Mouse (Mus musculus): Measurements from ENCODE around the gene Ptprn. TPM values are rescaled to one million over a fixed set of nuclear protein-coding genes. Genes with fewer than 3 reads are reported as not detected.

The Ptprn gene
- total RNA-seq, 2 experiments from 2014 or later: not detected

GRCm38 (mm10) chr1:75227653-75228052, 36.6 kb downstream of the Ptprn start:
- ATAC-seq (ENCODE audit: poor library complexity, severe bottlenecking): no peak

- no peak for ATAC-seq (ENCODE audit: poor library complexity, severe bottlenecking)
These were observed 38.2 kb downstream of the Ptprn start for GRCm38 (mm10) chr1:75226138-75226537.

- no peak for ATAC-seq (ENCODE audit: poor library complexity, severe bottlenecking)
These were observed 38.8 kb downstream of the Ptprn start for GRCm38 (mm10) chr1:75225473-75225872.

GRCm38 (mm10) chr1:75223532-75223931, 40.8 kb downstream of the Ptprn start:
- peak; percentile 20; the same call in 1 of the 2 replicates for ATAC-seq (ENCODE audit: poor library complexity, severe bottlenecking)

GRCm38 (mm10) chr1:75222926-75223325, 41.4 kb downstream of the Ptprn start:
- no peak for ATAC-seq (ENCODE audit: poor library complexity, severe bottlenecking)

GRCm38 (mm10) chr1:75221538-75221937, 42.8 kb downstream of the Ptprn start:
- no peak for ATAC-seq (ENCODE audit: poor library complexity, severe bottlenecking)

- peak; percentile 1; the same call in 1 of the 2 replicates for ATAC-seq (ENCODE audit: poor library complexity, severe bottlenecking)
These were observed 44.8 kb downstream of the Ptprn start, which contains the start of gene Tuba4a for GRCm38 (mm10) chr1:75219531-75219930. Gene Tuba4a, minus strand, starts transcription at chr1:75219865.

- peak; percentile 77 for ATAC-seq (ENCODE audit: poor library complexity, severe bottlenecking)
These were observed 45.2 kb downstream of the Ptprn start for GRCm38 (mm10) chr1:75219078-75219477.

GRCm38 (mm10) chr1:75218227-75219001, 45.9 kb downstream of the Ptprn start:
- ATAC-seq (ENCODE audit: poor library complexity, severe bottlenecking): peak; percentile 42

- no peak for ATAC-seq (ENCODE audit: poor library complexity, severe bottlenecking)
These were observed 46.4 kb downstream of the Ptprn start for GRCm38 (mm10) chr1:75217893-75218226.

GRCm38 (mm10) chr1:75216797-75217585, 47.3 kb downstream of the Ptprn start:
- ATAC-seq (ENCODE audit: poor library complexity, severe bottlenecking): no peak

GRCm38 (mm10) chr1:75215785-75216184, 48.5 kb downstream of the Ptprn start:
- ATAC-seq (ENCODE audit: poor library complexity, severe bottlenecking): no peak

GRCm38 (mm10) chr1:75214886-75215285, 49.4 kb downstream of the Ptprn start:
- ATAC-seq (ENCODE audit: poor library complexity, severe bottlenecking): no peak

- ATAC-seq (ENCODE audit: poor library complexity, severe bottlenecking): no peak
These were observed 49.9 kb downstream of the Ptprn start for GRCm38 (mm10) chr1:75214442-75214841.

- ATAC-seq (ENCODE audit: poor library complexity, severe bottlenecking): peak; percentile 57
These were observed 51.2 kb downstream of the Ptprn start for GRCm38 (mm10) chr1:75213096-75213495.

GRCm38 (mm10) chr1:75212542-75212941, 51.8 kb downstream of the Ptprn start:
- ATAC-seq (ENCODE audit: poor library complexity, severe bottlenecking): no peak

- ATAC-seq (ENCODE audit: poor library complexity, severe bottlenecking): no peak
These were observed 53.1 kb downstream of the Ptprn start for GRCm38 (mm10) chr1:75211141-75211708.

- peak; percentile 83 for ATAC-seq (ENCODE audit: poor library complexity, severe bottlenecking)
These were observed 53.9 kb downstream of the Ptprn start, which contains the start of the genes Glb1l and Stk16 for GRCm38 (mm10) chr1:75210136-75211087. Gene Glb1l, minus strand, starts transcription at chr1:75210813. Gene Stk16, plus strand, starts transcription at chr1:75210838.

GRCm38 (mm10) chr1:75208967-75209678, 55.2 kb downstream of the Ptprn start:
- peak; percentile 12; the same call in 1 of the 2 replicates for ATAC-seq (ENCODE audit: poor library complexity, severe bottlenecking)

GRCm38 (mm10) chr1:75201236-75201635, 63.1 kb downstream of the Ptprn start:
- no peak for ATAC-seq (ENCODE audit: poor library complexity, severe bottlenecking)

Measured in megakaryocyte, adult 5-6 weeks (primary cell).